Mouse (Mus musculus): Measurements from ENCODE around the gene Tm2d3.

Gene Tm2d3

GRCm38 (mm10) chr7:65708506-65708905 lies 17.5 kb downstream of the Tm2d3 start:
- no peak for DNase-seq

- DNase-seq, result no peak
Observed at GRCm38 (mm10) chr7:65710301-65710700, 19.3 kb downstream of the Tm2d3 start.

- DNase-seq, result no peak
Observed at GRCm38 (mm10) chr7:65713782-65714181, 22.8 kb downstream of the Tm2d3 start.

- DNase-seq, result no peak
Observed at GRCm38 (mm10) chr7:65714304-65714703, 23.3 kb downstream of the Tm2d3 start.

GRCm38 (mm10) chr7:65734024-65734423 lies 43.1 kb downstream of the Tm2d3 start:
- DNase-seq, result peak; percentile 20

GRCm38 (mm10) chr7:65735261-65735660 lies 44.3 kb downstream of the Tm2d3 start:
- no peak for DNase-seq

- DNase-seq, result peak; percentile 7
Observed at GRCm38 (mm10) chr7:65737286-65738040, 46.5 kb downstream of the Tm2d3 start.

- no peak for DNase-seq
Observed at GRCm38 (mm10) chr7:65742857-65743256, 51.9 kb downstream of the Tm2d3 start.

GRCm38 (mm10) chr7:65747990-65748955 lies 57.3 kb downstream of the Tm2d3 start:
- no peak for DNase-seq
